Mouse (Mus musculus): ENCODE measurements around the gene Dlg1. TPM values are rescaled to one million over a fixed set of nuclear protein-coding genes. Genes with fewer than 3 reads are reported as not detected.

Dlg1 gene
- polyA plus RNA-seq, 1 experiment from 2014 or later, result 8.8 TPM

DNA sequence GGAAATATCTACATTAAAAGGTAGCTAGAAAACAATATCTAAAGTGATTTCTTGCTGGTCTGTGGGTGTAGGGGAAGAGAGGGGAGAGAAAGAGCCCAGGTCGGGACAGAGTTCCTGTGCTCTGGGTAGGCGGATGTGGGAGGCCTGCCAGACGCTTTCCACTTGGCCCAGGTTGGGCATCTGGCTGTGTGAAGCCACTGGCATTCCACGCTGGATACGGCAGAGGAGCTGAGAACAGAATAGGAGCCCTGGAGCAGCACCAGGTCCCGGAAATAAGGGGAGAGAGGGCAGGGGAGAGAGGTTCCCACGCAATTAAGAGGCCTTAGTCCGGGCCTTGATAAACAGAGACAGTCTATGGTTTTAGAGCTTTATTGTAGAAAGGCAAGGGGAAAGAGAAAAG is 77.0 kb downstream of the Dlg1 start:
- DNase-seq, result no peak
- Histone ChIP-seq H3K4me3 (replicated peaks) (no peak overlapping the region), H3K4me2 (no peak overlapping the region), H3K27ac (no peak overlapping the region), H3K9ac (no peak overlapping the region), H3K36me3 (peaks cover 9% of the 10 kb centered on the region; the same call in 1 of the 2 replicates), H3K9me3 (replicated peaks) (no peaks in the 10 kb centered on the region), H3K27me3 (no peaks in the 10 kb centered on the region), H3K4me1 (replicated peaks) (0 out of 2 replicates have a peak, but pooled peaks cover 10% of the 10 kb centered on the region)
- WGBS (ENCODE audit: insufficient replicate concordance), result 69% methylated on average over 8 of the region's 8 CpGs
- no peak for ATAC-seq (ENCODE audit: low read depth)

DNA sequence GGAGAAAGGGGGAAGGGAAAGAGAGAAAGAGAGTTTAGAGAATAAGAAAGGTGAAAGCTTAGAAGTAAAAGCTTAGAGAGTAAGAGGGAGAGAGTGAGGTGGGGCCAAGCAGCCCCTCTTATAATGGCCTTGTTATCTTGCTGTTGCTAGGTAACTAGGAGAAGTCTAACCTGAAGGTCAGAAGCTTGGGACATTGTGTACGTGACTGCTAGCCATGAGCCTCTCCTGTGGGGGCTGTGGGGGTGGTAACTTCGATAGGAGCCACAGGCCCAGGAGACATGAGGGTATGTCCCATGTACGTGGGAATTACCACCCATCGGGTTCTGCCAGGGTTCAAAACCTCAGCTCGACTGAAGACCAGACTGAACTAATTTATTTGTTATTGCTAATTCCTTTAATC is 77.5 kb downstream of the Dlg1 start:
- H3K9ac ChIP-seq, result no peak overlapping the region
- H3K27ac ChIP-seq, result no peak overlapping the region
- peaks cover 9% of the 10 kb centered on the region; the same call in 1 of the 2 replicates for H3K36me3 ChIP-seq
- H3K4me3 ChIP-seq (replicated peaks), result no peak overlapping the region
- 70% methylated on average over 5 of the region's 5 CpGs for WGBS (ENCODE audit: insufficient replicate concordance)
- no peak overlapping the region for H3K4me2 ChIP-seq
- no peaks in the 10 kb centered on the region for H3K9me3 ChIP-seq (replicated peaks)
- DNase-seq, result no peak
- ATAC-seq (ENCODE audit: low read depth), result no peak
- no peaks in the 10 kb centered on the region for H3K27me3 ChIP-seq
- H3K4me1 ChIP-seq (replicated peaks), result 0 out of 2 replicates have a peak, but pooled peaks cover 10% of the 10 kb centered on the region

DNA sequence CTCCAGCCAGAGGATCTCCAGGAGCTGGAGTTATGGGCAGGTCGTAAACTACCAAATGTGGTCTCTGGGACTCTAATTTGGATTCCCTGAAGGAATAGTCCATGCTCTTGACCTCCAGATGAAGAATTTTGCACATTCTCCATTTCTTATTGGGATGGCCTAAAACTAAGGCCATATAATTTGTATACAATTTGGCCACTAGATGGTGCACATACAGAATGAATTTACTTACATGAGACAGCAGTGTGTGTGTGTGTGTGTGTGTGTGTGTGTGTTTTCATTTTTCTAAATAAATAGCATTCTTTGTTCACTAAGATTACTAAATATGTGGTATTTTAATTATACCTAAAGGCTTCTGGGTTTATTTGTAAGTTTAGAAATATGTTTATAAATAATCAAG is 87.3 kb downstream of the Dlg1 start:
- WGBS (ENCODE audit: insufficient replicate concordance), result 71% methylated on average over 1 of the region's 1 CpGs
- Histone ChIP-seq H3K4me2 (no peak overlapping the region), H3K9ac (no peak overlapping the region), H3K4me3 (replicated peaks) (no peak overlapping the region), H3K36me3 (peaks cover 4% of the 10 kb centered on the region; the same call in 1 of the 2 replicates), H3K4me1 (replicated peaks) (no peaks in the 10 kb centered on the region), H3K9me3 (replicated peaks) (no peaks in the 10 kb centered on the region), H3K27me3 (no peaks in the 10 kb centered on the region), H3K27ac (no peak overlapping the region)
- DNase-seq, result no peak
- ATAC-seq (ENCODE audit: low read depth), result no peak

DNA sequence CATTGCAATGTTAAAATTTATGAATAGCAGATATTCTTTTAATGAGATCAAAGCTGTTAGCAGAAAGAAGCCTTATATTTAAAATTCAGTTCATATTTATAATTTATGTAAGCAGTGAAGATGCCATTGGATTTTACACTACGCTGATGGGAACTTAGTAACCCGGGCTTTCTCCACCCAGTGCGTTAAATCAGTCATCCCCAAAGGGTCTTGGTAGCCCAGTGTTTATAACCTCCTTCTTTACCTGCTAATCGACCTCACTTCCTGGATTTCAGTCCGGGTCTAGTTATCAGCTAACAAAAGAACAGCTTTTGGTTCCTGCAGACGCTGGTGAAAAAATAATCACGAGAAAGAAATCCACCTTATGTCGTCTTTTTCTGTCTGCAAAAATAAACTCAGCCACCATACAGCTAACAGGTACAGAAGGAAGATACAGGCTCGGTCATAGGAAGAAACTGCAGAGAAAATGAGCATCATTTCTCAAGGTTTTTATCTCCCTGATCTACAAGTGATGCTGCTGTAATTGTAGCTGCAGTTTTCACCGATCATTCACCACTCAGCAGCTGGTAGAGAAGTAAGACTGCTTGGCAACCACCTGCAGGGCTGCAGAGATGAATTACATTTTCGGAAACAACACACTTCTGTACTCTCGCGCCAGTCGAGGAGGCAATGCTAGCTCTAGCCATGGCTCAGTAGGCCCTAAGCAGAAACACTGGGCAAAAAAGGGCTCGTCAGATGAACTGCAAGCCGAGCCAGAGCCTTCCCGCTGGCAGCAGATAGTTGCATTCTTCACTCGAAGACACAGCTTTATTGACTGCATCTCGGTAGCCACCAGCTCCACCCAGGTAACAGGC is 91.2 kb downstream of the Dlg1 start:
- Histone ChIP-seq H3K36me3 (peaks cover 4% of the 10 kb centered on the region; the same call in 1 of the 2 replicates), H3K9ac (no peak overlapping the region), H3K27me3 (no peaks in the 10 kb centered on the region), H3K4me2 (no peak overlapping the region), H3K4me3 (replicated peaks) (no peak overlapping the region), H3K4me1 (replicated peaks) (0 out of 2 replicates have a peak, but pooled peaks cover 3% of the 10 kb centered on the region), H3K9me3 (replicated peaks) (no peaks in the 10 kb centered on the region), H3K27ac (no peak overlapping the region)
- DNase-seq (no peak), ATAC-seq (ENCODE audit: low read depth) (no peak)
- 70% methylated on average over 19 of the region's 19 CpGs for WGBS (ENCODE audit: insufficient replicate concordance)

DNA sequence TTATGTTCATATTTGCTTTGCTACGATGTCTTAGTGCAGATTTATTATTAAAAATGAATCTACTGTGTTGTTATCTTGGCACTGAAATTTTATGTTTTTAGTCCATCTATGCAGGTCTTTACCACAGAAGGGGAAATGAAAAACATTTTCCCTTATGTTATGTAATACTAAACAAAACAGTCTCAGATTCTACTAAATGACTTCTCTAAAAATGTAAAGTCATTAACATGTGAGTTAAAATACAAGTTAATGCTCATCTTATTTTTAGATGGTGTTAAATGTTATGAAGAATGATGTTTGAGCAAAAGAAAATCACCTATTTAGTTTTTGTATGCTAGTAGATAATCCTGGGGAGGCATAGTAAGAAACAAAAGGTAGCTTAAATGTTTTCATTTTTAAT is 91.8 kb downstream of the Dlg1 start:
- WGBS (ENCODE audit: insufficient replicate concordance), result 67% methylated on average over 1 of the region's 1 CpGs
- Histone ChIP-seq H3K4me2 (no peak overlapping the region), H3K9me3 (replicated peaks) (no peaks in the 10 kb centered on the region), H3K4me3 (replicated peaks) (no peak overlapping the region), H3K36me3 (peaks cover 4% of the 10 kb centered on the region; the same call in 1 of the 2 replicates), H3K4me1 (replicated peaks) (0 out of 2 replicates have a peak, but pooled peaks cover 4% of the 10 kb centered on the region), H3K9ac (no peak overlapping the region), H3K27ac (no peak overlapping the region), H3K27me3 (no peaks in the 10 kb centered on the region)
- ATAC-seq (ENCODE audit: low read depth), result no peak
- no peak for DNase-seq

DNA sequence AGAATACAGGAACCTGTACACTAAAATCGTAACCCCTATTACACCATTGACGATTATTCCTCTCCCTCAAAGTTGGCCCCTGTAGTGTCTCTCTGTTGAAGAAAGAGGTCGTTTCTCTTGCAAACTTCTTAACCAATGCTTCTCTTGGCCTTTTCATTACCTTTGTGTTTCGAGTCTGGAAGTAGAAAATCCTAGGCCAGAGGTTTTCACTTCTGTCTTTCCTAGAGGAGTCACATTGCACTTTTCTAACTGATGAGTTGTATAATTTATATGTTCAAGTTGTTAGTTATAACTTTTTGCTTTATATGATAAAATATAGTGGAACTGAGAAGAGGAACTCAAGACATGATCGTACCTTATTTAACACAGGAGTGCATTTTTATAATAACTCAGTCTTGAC is 93.2 kb downstream of the Dlg1 start:
- Histone ChIP-seq H3K4me1 (replicated peaks) (0 out of 2 replicates have a peak, but pooled peaks cover 6% of the 10 kb centered on the region), H3K9ac (no peak overlapping the region), H3K36me3 (peaks cover 4% of the 10 kb centered on the region; the same call in 1 of the 2 replicates), H3K9me3 (replicated peaks) (no peaks in the 10 kb centered on the region), H3K27ac (no peak overlapping the region), H3K4me2 (no peak overlapping the region), H3K27me3 (no peaks in the 10 kb centered on the region), H3K4me3 (replicated peaks) (no peak overlapping the region)
- WGBS (ENCODE audit: insufficient replicate concordance), result 71% methylated on average over 5 of the region's 5 CpGs
- ATAC-seq (ENCODE audit: low read depth) (no peak), DNase-seq (no peak)

DNA sequence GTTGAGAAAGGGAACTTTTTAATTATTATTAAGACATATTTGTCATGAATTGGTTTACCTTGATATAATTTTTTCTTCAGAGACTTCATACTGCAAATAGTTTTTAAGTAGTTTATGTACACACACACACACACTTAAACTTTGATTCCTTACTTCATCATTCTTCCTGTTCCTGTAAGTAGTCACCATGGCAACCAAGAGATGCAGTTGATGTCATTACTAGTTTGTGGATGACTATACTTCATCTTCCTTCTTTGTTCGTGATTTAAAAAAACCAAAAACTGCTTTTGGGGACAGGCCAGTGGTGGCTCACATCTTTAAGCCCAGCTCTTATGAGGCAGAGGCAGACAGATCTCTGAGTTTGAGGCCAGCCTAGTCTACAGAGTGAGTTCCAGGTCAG is 94.4 kb downstream of the Dlg1 start:
- WGBS (ENCODE audit: insufficient replicate concordance), result 75% methylated on average over 1 of the region's 1 CpGs

DNA sequence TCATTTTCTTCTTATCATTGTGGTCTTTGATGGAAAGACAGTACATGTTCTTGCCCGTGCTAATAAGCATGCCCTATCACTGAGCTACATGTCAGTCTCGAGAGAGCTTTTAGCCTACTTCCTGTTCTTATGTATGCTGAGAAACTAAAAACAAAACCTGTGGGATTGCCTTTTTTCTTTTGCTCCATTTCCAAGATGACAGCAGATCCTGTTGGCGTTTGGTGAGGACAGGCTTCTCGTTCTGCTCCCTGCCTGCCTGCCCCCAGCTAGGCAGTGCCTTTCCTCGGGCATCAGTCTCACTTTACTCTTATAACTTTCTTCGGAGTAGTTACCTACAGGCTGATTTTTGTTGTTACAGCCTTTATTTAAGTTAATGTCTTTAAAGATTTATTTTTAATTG is 96.2 kb downstream of the Dlg1 start:
- no peak overlapping the region for H3K9ac ChIP-seq
- no peaks in the 10 kb centered on the region for H3K27me3 ChIP-seq
- DNase-seq (no peak), ATAC-seq (ENCODE audit: low read depth) (no peak)
- H3K4me3 ChIP-seq (replicated peaks), result no peak overlapping the region
- H3K9me3 ChIP-seq (replicated peaks), result no peaks in the 10 kb centered on the region
- peaks cover 4% of the 10 kb centered on the region; the same call in 1 of the 2 replicates for H3K36me3 ChIP-seq
- no peak overlapping the region for H3K4me2 ChIP-seq
- H3K27ac ChIP-seq, result no peak overlapping the region
- H3K4me1 ChIP-seq (replicated peaks), result 0 out of 2 replicates have a peak, but pooled peaks cover 6% of the 10 kb centered on the region
- WGBS (ENCODE audit: insufficient replicate concordance), result 61% methylated on average over 6 of the region's 6 CpGs

More for the DNA sequence above, 94.4 kb downstream of the Dlg1 start:
- DNase-seq, result no peak
- Histone ChIP-seq H3K27me3 (no peaks in the 10 kb centered on the region), H3K9me3 (replicated peaks) (no peaks in the 10 kb centered on the region), H3K27ac (no peak overlapping the region), H3K4me3 (replicated peaks) (no peak overlapping the region), H3K9ac (no peak overlapping the region), H3K4me1 (replicated peaks) (0 out of 2 replicates have a peak, but pooled peaks cover 6% of the 10 kb centered on the region), H3K36me3 (peaks cover 4% of the 10 kb centered on the region; the same call in 1 of the 2 replicates), H3K4me2 (no peak overlapping the region)
- ATAC-seq (ENCODE audit: low read depth), result no peak

DNA sequence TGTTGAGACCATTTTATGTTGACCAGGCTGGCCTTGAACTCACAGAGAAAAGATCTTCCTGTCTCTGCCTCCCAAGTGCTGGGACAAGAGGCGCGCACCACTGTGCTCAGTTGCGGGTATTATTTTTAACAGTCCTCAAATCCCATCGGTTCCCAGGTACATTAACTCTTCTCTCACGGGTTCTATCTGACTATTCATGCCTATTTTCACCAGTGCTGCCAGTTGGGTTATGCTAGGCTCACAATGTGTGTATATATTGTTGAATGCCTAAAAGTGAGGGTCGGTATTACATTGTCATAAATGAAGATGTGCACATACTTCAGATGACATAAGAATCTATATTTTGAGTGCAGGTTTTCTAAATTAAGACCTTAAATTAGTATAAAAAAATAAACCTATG is 103.1 kb downstream of the Dlg1 start:
- H3K9me3 ChIP-seq (replicated peaks), result no peaks in the 10 kb centered on the region
- no peaks in the 10 kb centered on the region for H3K36me3 ChIP-seq
- 88% methylated on average over 6 of the region's 6 CpGs for WGBS (ENCODE audit: insufficient replicate concordance)
- no peak overlapping the region for H3K4me2 ChIP-seq
- ATAC-seq (ENCODE audit: low read depth) (no peak), DNase-seq (no peak)
- no peak overlapping the region for H3K4me3 ChIP-seq (replicated peaks)
- H3K27me3 ChIP-seq, result no peaks in the 10 kb centered on the region
- no peak overlapping the region for H3K27ac ChIP-seq
- no peak overlapping the region for H3K9ac ChIP-seq
- no peaks in the 10 kb centered on the region for H3K4me1 ChIP-seq (replicated peaks)

DNA sequence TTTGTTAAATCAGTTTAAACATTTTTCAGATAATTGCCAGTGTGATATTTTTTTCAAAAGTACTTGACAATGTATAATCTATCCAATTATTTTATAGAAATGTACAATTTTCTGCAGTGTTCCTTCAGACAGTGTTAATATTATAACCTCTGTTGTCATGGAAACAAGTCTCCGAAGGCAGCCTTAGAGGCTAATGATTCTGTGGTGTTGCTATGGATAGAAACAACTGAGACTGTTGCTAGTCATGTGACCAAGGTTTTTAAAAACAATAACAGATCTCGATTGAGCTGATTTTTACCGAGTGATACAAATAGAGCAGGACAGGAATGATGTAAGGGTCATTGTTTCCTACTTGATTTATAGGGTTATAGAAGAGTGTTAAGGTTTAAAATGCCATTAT is 103.5 kb downstream of the Dlg1 start:
- Histone ChIP-seq H3K9me3 (replicated peaks) (no peaks in the 10 kb centered on the region), H3K4me3 (replicated peaks) (no peak overlapping the region), H3K36me3 (no peaks in the 10 kb centered on the region), H3K9ac (no peak overlapping the region), H3K27ac (no peak overlapping the region), H3K4me2 (no peak overlapping the region), H3K27me3 (no peaks in the 10 kb centered on the region), H3K4me1 (replicated peaks) (no peaks in the 10 kb centered on the region)
- DNase-seq (no peak), ATAC-seq (ENCODE audit: low read depth) (no peak)
- WGBS (ENCODE audit: insufficient replicate concordance), result 65% methylated on average over 3 of the region's 3 CpGs

DNA sequence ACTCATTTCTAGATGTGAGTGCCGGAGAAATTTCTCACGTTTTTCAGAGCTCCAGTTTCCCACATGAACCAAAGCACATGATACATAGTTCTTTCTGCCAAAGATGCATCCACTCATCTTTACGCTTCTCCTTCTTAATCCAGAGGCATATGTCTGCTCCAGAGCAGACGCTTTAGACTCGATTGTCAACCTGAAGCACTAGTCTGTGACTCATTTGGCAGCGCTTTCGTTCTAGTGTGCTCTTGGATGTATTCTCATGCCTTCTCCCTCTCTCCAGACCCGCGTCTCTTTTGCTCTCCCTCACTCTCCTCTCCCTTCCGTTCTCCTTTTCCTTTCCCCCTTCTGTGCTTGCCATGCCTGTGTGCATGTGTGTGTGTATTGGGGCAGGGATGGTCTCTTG is 112.7 kb downstream of the Dlg1 start:
- Histone ChIP-seq H3K4me2 (no peak overlapping the region), H3K9me3 (replicated peaks) (no peaks in the 10 kb centered on the region), H3K9ac (no peak overlapping the region), H3K27ac (no peak overlapping the region), H3K4me1 (replicated peaks) (no peaks in the 10 kb centered on the region), H3K4me3 (replicated peaks) (no peak overlapping the region), H3K36me3 (no peaks in the 10 kb centered on the region), H3K27me3 (no peaks in the 10 kb centered on the region)
- ATAC-seq (ENCODE audit: low read depth) (no peak), DNase-seq (no peak)
- 81% methylated on average over 10 of the region's 10 CpGs for WGBS (ENCODE audit: insufficient replicate concordance)

DNA sequence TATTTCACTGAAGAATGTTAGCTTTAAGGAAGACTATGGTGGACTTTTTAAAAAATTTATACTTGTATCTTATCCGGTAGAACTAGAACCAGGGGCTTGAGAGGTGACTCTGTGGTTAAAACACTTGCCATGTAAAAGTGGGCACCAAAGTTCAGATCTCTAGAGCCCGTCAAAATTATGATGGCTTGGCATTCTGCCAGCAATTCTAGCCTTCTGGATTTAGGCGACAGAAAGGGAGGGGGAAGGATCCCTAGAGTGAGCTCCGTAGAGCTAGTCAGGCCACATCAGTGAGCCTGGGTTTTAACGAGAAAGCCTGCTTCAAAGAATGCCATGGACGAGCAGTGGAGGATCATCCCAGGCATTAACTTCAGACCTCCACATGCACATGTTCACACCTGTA is 117.8 kb downstream of the Dlg1 start:
- Histone ChIP-seq H3K9ac (no peak overlapping the region), H3K36me3 (no peaks in the 10 kb centered on the region), H3K4me1 (replicated peaks) (no peaks in the 10 kb centered on the region), H3K9me3 (replicated peaks) (no peaks in the 10 kb centered on the region), H3K4me3 (replicated peaks) (no peak overlapping the region), H3K4me2 (no peak overlapping the region), H3K27me3 (no peaks in the 10 kb centered on the region), H3K27ac (no peak overlapping the region)
- ATAC-seq (ENCODE audit: low read depth), result no peak
- no peak for DNase-seq
- 67% methylated on average over 6 of the region's 6 CpGs for WGBS (ENCODE audit: insufficient replicate concordance)

Data from liver, embryonic 13.5 days (tissue).